Mouse (Mus musculus): Measurements from ENCODE around the gene Ntn5.

The Ntn5 gene

GRCm38 (mm10) chr7:45697894-45698293, 14.1 kb downstream of the Ntn5 start:
- DNase-seq (ENCODE audit: low spot score in 2 of 2) = no peak

GRCm38 (mm10) chr7:45699523-45700141, 15.8 kb downstream of the Ntn5 start, which contains the start of gene Car11:
Car11 (plus strand) TSS chr7:45699843.
- no peak for DNase-seq (ENCODE audit: low spot score in 2 of 2)

GRCm38 (mm10) chr7:45700301-45701015, 16.6 kb downstream of the Ntn5 start:
- peak; percentile 74 to 86 for DNase-seq (ENCODE audit: low spot score in 2 of 2)

- DNase-seq (ENCODE audit: low spot score in 2 of 2) = no peak
Measured at GRCm38 (mm10) chr7:45701072-45701471, 17.2 kb downstream of the Ntn5 start.

- no peak for DNase-seq (ENCODE audit: low spot score in 2 of 2)
Measured at GRCm38 (mm10) chr7:45701607-45702006, 17.8 kb downstream of the Ntn5 start.

GRCm38 (mm10) chr7:45702316-45702715, 18.5 kb downstream of the Ntn5 start:
- no peak for DNase-seq (ENCODE audit: low spot score in 2 of 2)

GRCm38 (mm10) chr7:45702809-45703520, 19.1 kb downstream of the Ntn5 start:
- no peak for DNase-seq (ENCODE audit: low spot score in 2 of 2)

- no peak for DNase-seq (ENCODE audit: low spot score in 2 of 2)
Measured at GRCm38 (mm10) chr7:45703521-45704033, 19.8 kb downstream of the Ntn5 start.

GRCm38 (mm10) chr7:45704046-45704559, 20.3 kb downstream of the Ntn5 start:
- peak; percentile 78 to 82 for DNase-seq (ENCODE audit: low spot score in 2 of 2)

- DNase-seq (ENCODE audit: low spot score in 2 of 2) = peak; percentile 100
Measured at GRCm38 (mm10) chr7:45704730-45705442, 21.1 kb downstream of the Ntn5 start, which contains the start of gene Dbp. Dbp (plus strand) TSS chr7:45705088.

- no peak for DNase-seq (ENCODE audit: low spot score in 2 of 2)
Measured at GRCm38 (mm10) chr7:45705443-45705864, 21.6 kb downstream of the Ntn5 start.

GRCm38 (mm10) chr7:45705873-45706281, 22.1 kb downstream of the Ntn5 start:
- DNase-seq (ENCODE audit: low spot score in 2 of 2) = peak; percentile 80 to 83

GRCm38 (mm10) chr7:45706721-45707241, 23.0 kb downstream of the Ntn5 start:
- peak; percentile 77 to 80 for DNase-seq (ENCODE audit: low spot score in 2 of 2)

- peak; percentile 91 to 92 for DNase-seq (ENCODE audit: low spot score in 2 of 2)
Measured at GRCm38 (mm10) chr7:45707375-45707967, 23.6 kb downstream of the Ntn5 start.

- no peak for DNase-seq (ENCODE audit: low spot score in 2 of 2)
Measured at GRCm38 (mm10) chr7:45708221-45708761, 24.5 kb downstream of the Ntn5 start.

- DNase-seq (ENCODE audit: low spot score in 2 of 2) = no peak
Measured at GRCm38 (mm10) chr7:45709036-45709435, 25.2 kb downstream of the Ntn5 start.

- DNase-seq (ENCODE audit: low spot score in 2 of 2) = no peak
Measured at GRCm38 (mm10) chr7:45709677-45710355, 26.0 kb downstream of the Ntn5 start.

GRCm38 (mm10) chr7:45710477-45711191, 26.8 kb downstream of the Ntn5 start:
- DNase-seq (ENCODE audit: low spot score in 2 of 2) = no peak
